Mouse (Mus musculus): ENCODE data around the gene Slc23a2.
A peak's percentile ranks its signal among the peaks of the same experiment; 100 is the strongest.

Slc23a2 gene

GRCm38 (mm10) chr2:132048143-132048772, 96.7 kb downstream of the Slc23a2 start:
- no peak for DNase-seq (ENCODE audit: low read depth, low spot score)

- DNase-seq (ENCODE audit: low read depth, low spot score): no peak
Observed at GRCm38 (mm10) chr2:132047364-132047763, 97.5 kb downstream of the Slc23a2 start.

GRCm38 (mm10) chr2:132046659-132047058, 98.2 kb downstream of the Slc23a2 start:
- no peak for DNase-seq (ENCODE audit: low read depth, low spot score)

GRCm38 (mm10) chr2:132044320-132045274, 100.3 kb downstream of the Slc23a2 start:
- peak; percentile 71 for DNase-seq (ENCODE audit: low read depth, low spot score)

GRCm38 (mm10) chr2:132043101-132043621, 101.7 kb downstream of the Slc23a2 start:
- DNase-seq (ENCODE audit: low read depth, low spot score): no peak

GRCm38 (mm10) chr2:132039894-132040293, 105.0 kb downstream of the Slc23a2 start:
- DNase-seq (ENCODE audit: low read depth, low spot score): no peak

- no peak for DNase-seq (ENCODE audit: low read depth, low spot score)
Observed at GRCm38 (mm10) chr2:132036326-132036725, 108.6 kb downstream of the Slc23a2 start.

- no peak for DNase-seq (ENCODE audit: low read depth, low spot score)
Observed at GRCm38 (mm10) chr2:132035470-132035835, 109.5 kb downstream of the Slc23a2 start.

- no peak for DNase-seq (ENCODE audit: low read depth, low spot score)
Observed at GRCm38 (mm10) chr2:132034590-132035469, 110.1 kb downstream of the Slc23a2 start.

GRCm38 (mm10) chr2:132031364-132032095, 113.4 kb downstream of the Slc23a2 start:
- DNase-seq (ENCODE audit: low read depth, low spot score): no peak

- no peak for DNase-seq (ENCODE audit: low read depth, low spot score)
Observed at GRCm38 (mm10) chr2:132030418-132031363, 114.2 kb downstream of the Slc23a2 start.

- DNase-seq (ENCODE audit: low read depth, low spot score): peak; percentile 94
Observed at GRCm38 (mm10) chr2:132029646-132030417, 115.1 kb downstream of the Slc23a2 start, which contains the start of gene Rassf2. Rassf2 (minus strand) TSS chr2:132030258.

- DNase-seq (ENCODE audit: low read depth, low spot score): peak; percentile 55
Observed at GRCm38 (mm10) chr2:132028894-132029605, 115.9 kb downstream of the Slc23a2 start.

GRCm38 (mm10) chr2:132028107-132028506, 116.8 kb downstream of the Slc23a2 start:
- no peak for DNase-seq (ENCODE audit: low read depth, low spot score)

GRCm38 (mm10) chr2:132027366-132027765, 117.5 kb downstream of the Slc23a2 start:
- DNase-seq (ENCODE audit: low read depth, low spot score): peak; percentile 26

- DNase-seq (ENCODE audit: low read depth, low spot score): no peak
Observed at GRCm38 (mm10) chr2:132024028-132024427, 120.9 kb downstream of the Slc23a2 start.

- DNase-seq (ENCODE audit: low read depth, low spot score): no peak
Observed at GRCm38 (mm10) chr2:132022621-132023020, 122.3 kb downstream of the Slc23a2 start.

GRCm38 (mm10) chr2:132021616-132022015, 123.3 kb downstream of the Slc23a2 start:
- DNase-seq (ENCODE audit: low read depth, low spot score): no peak

All from ES-CJ7 (cell line).